Mouse (Mus musculus) c-Kit-positive CD71-negative TER-119-negative erythroid progenitor cells, embryonic 14.5 days (primary cell): ENCODE results near the gene Fam172a.

Source experiments
- DNase-seq: peaks from one replicate; pipeline ENCODE4 v3.0.0-alpha.2; 2013; ENCODE audit warnings: low read depth

The Fam172a gene

GRCm38 (mm10) chr13:78180261-78180660 lies 478.4 kb downstream of the Fam172a start:
- DNase-seq: no peak

- DNase-seq: no peak
These were observed 479.5 kb downstream of the Fam172a start for GRCm38 (mm10) chr13:78181071-78181929.

- no peak for DNase-seq
These were observed 480.2 kb downstream of the Fam172a start for GRCm38 (mm10) chr13:78181930-78182558.

GRCm38 (mm10) chr13:78183004-78183403 lies 481.2 kb downstream of the Fam172a start:
- DNase-seq: no peak

- DNase-seq: no peak
These were observed 482.2 kb downstream of the Fam172a start for GRCm38 (mm10) chr13:78183986-78184385.

GRCm38 (mm10) chr13:78184786-78185466 lies 483.1 kb downstream of the Fam172a start:
- DNase-seq: no peak

GRCm38 (mm10) chr13:78186340-78186946 lies 484.6 kb downstream of the Fam172a start:
- no peak for DNase-seq

GRCm38 (mm10) chr13:78187833-78188232 lies 486.0 kb downstream of the Fam172a start:
- no peak for DNase-seq

GRCm38 (mm10) chr13:78189586-78189985 lies 487.8 kb downstream of the Fam172a start:
- no peak for DNase-seq

- DNase-seq: no peak
These were observed 491.4 kb downstream of the Fam172a start for GRCm38 (mm10) chr13:78193211-78193610.

- no peak for DNase-seq
These were observed 492.5 kb downstream of the Fam172a start for GRCm38 (mm10) chr13:78194135-78194849.

GRCm38 (mm10) chr13:78194850-78195600 lies 493.2 kb downstream of the Fam172a start:
- DNase-seq: no peak

- no peak for DNase-seq
These were observed 493.8 kb downstream of the Fam172a start for GRCm38 (mm10) chr13:78195601-78196115.

- DNase-seq: no peak
These were observed 494.5 kb downstream of the Fam172a start for GRCm38 (mm10) chr13:78196236-78196796.

GRCm38 (mm10) chr13:78197286-78197818 lies 495.5 kb downstream of the Fam172a start:
- no peak for DNase-seq

GRCm38 (mm10) chr13:78197819-78198390 lies 496.1 kb downstream of the Fam172a start:
- no peak for DNase-seq

- DNase-seq: no peak
These were observed 496.6 kb downstream of the Fam172a start for GRCm38 (mm10) chr13:78198391-78198870.

- no peak for DNase-seq
These were observed 497.2 kb downstream of the Fam172a start for GRCm38 (mm10) chr13:78198871-78199641.
